Comparison of ENCODE assay signal across 10 mouse cellular contexts in genomic region chr11:103639407-103639946, GRCm38 (mm10). TPM values are rescaled to one million over a fixed set of nuclear protein-coding genes. Genes with fewer than 3 reads are reported as not detected.
DNase-seq lines count a peak whose midpoint lies in the region; ATAC-seq and TF ChIP-seq lines count a peak whose summit lies in the region.
"Had no signal": no experiment of that assay in that cellular context is flagged by ENCODE, and none has a peak within 500 bp of the region (broad histone marks: within the 10 kb centered on the region; RNA-seq: fewer than 3 reads in every experiment).

No protein-coding gene starts in this region.

- H3K4me3 ChIP-seq in heart, adult 2 months: no peak overlapping the region
- H3K4me3 ChIP-seq in heart, embryonic 12.5 days: no peak overlapping the region
- H3K4me3 ChIP-seq in E14TG2a.4 (replicated peaks; ENCODE audit: low read length): no peak overlapping the region
- no peak overlapping the region for H3K4me3 ChIP-seq in forebrain, embryonic 12.5 days (replicated peaks)
- H3K4me3 ChIP-seq in midbrain, embryonic 11.5 days (ENCODE audit: low read depth, low read length): no peak overlapping the region
- H3K4me3 ChIP-seq: erythroblast, embryonic 14.5 days; myocyte had no signal

- TF ChIP-seq POLR2A in heart, adult 2 months (IDR thresholded peaks at IDR 0.05; ENCODE audit: insufficient read depth, low read depth, low read length): no peak

- H3K9me3 ChIP-seq in heart, embryonic 12.5 days (replicated peaks): peaks cover 3% of the 10 kb centered on the region; the same call in 1 of the 2 replicates
- H3K9me3 ChIP-seq in E14TG2a.4 (ENCODE audit: low read length): no peaks in the 10 kb centered on the region
- no peaks in the 10 kb centered on the region for H3K9me3 ChIP-seq in forebrain, embryonic 12.5 days
- no peaks in the 10 kb centered on the region for H3K9me3 ChIP-seq in midbrain, embryonic 11.5 days (ENCODE audit: control insufficient read depth, low read length)

- H3K27ac ChIP-seq in heart, adult 2 months: no peak overlapping the region
- no peak overlapping the region for H3K27ac ChIP-seq in heart, embryonic 12.5 days (ENCODE audit: poor library complexity, severe bottlenecking)
- no peak overlapping the region for H3K27ac ChIP-seq in forebrain, embryonic 12.5 days
- H3K27ac ChIP-seq in midbrain, embryonic 11.5 days (ENCODE audit: low read depth, low read length): no peak overlapping the region

- no peak overlapping the region for H3K4me2 ChIP-seq in heart, embryonic 12.5 days
- H3K4me2 ChIP-seq in forebrain, embryonic 12.5 days: 0 out of 2 replicates have a peak overlapping the region, but pooled peaks have one; percentile 13
- peak overlapping the region; percentile 27; the same call in 1 of the 2 replicates for H3K4me2 ChIP-seq in midbrain, embryonic 11.5 days

- TF ChIP-seq CTCF in heart, adult 2 months (IDR thresholded peaks at IDR 0.05): peak; percentile 93
- TF ChIP-seq CTCF in E14TG2a.4 (conservative IDR thresholded peaks at IDR 0.05; ENCODE audit: low read length): peak; percentile 96

- no peaks in the 10 kb centered on the region for H3K79me2 ChIP-seq in heart, adult 2 months (replicated peaks; ENCODE audit: control insufficient read depth, insufficient read depth, low read length)

- H3K9ac ChIP-seq in heart, adult 2 months (ENCODE audit: low read depth, low read length): no peak overlapping the region
- no peak overlapping the region for H3K9ac ChIP-seq in heart, embryonic 12.5 days
- H3K9ac ChIP-seq in forebrain, embryonic 12.5 days: no peak overlapping the region
- H3K9ac ChIP-seq in midbrain, embryonic 11.5 days (ENCODE audit: low read length): no peak overlapping the region

- no peaks in the 10 kb centered on the region; the same call in 1 of the 2 replicates for H3K27me3 ChIP-seq in heart, adult 2 months (ENCODE audit: control insufficient read depth, insufficient read depth, low read length)
- peaks cover 47% of the 10 kb centered on the region for H3K27me3 ChIP-seq in heart, embryonic 12.5 days (replicated peaks)
- H3K27me3 ChIP-seq in E14TG2a.4 (ENCODE audit: insufficient read depth, low read length): peaks cover 35% of the 10 kb centered on the region
- H3K27me3 ChIP-seq in forebrain, embryonic 12.5 days: peaks cover 34% of the 10 kb centered on the region
- H3K27me3 ChIP-seq in midbrain, embryonic 11.5 days (ENCODE audit: control insufficient read depth, insufficient read depth, low read length): no peaks in the 10 kb centered on the region; the same call in 1 of the 2 replicates

- DNase-seq in heart, adult 2 months: peak; percentile 26 to 61
- DNase-seq in brain, adult 2 months (ENCODE audit: low read depth, low spot score): peak; percentile 90
- DNase-seq in kidney, postnatal 14 days: peak; percentile 54
- peak; percentile 93 for DNase-seq in midbrain, embryonic 11.5 days (ENCODE audit: low spot score, missing footprints)
- DNase-seq in testis, postnatal 10 days (ENCODE audit: low spot score): peak; percentile 71

- H3K4me1 ChIP-seq in heart, adult 2 months (ENCODE audit: control insufficient read depth, insufficient read depth, low read length): no peaks in the 10 kb centered on the region
- no peaks in the 10 kb centered on the region for H3K4me1 ChIP-seq in heart, embryonic 12.5 days (replicated peaks)
- H3K4me1 ChIP-seq in E14TG2a.4 (replicated peaks; ENCODE audit: low read depth, low read length): no peaks in the 10 kb centered on the region
- no peaks in the 10 kb centered on the region for H3K4me1 ChIP-seq in forebrain, embryonic 12.5 days
- H3K4me1 ChIP-seq in midbrain, embryonic 11.5 days (ENCODE audit: control insufficient read depth, insufficient read depth, low read length): no peaks in the 10 kb centered on the region

- TF ChIP-seq EP300 in heart, adult 2 months (IDR thresholded peaks at IDR 0.05; ENCODE audit: insufficient read depth, low read depth, low read length): peak; percentile 61; the same call in 1 of the 2 replicates

- WGBS in heart, adult 2 months: under 1% methylated on average over 10 of the region's 10 CpGs
- 5% methylated on average over 10 of the region's 10 CpGs for WGBS in heart, embryonic 12.5 days
- WGBS in forebrain, embryonic 12.5 days: 5% methylated on average over 10 of the region's 10 CpGs
- WGBS in midbrain, embryonic 11.5 days: 5% methylated on average over 10 of the region's 10 CpGs

- ATAC-seq in heart, embryonic 12.5 days (ENCODE audit: insufficient number of reproducible peaks, low FRiP score): no peak
- no peak for ATAC-seq in forebrain, embryonic 12.5 days (ENCODE audit: low FRiP score)
- ATAC-seq in midbrain, embryonic 11.5 days (ENCODE audit: low FRiP score): no peak

- intact Hi-C loops in heart, adult 2 months (cut with DNase I): loop anchor here (1.0 kb wide), 3 partner anchors 36 to 272 kb away; no protein-coding TSS in a partner anchor

- no peaks in the 10 kb centered on the region for H3K36me3 ChIP-seq in heart, adult 2 months (ENCODE audit: control insufficient read depth, insufficient read depth, low read length)
- H3K36me3 ChIP-seq in heart, embryonic 12.5 days: no peaks in the 10 kb centered on the region
- no peaks in the 10 kb centered on the region for H3K36me3 ChIP-seq in E14TG2a.4 (ENCODE audit: insufficient read depth, low read length)
- H3K36me3 ChIP-seq in forebrain, embryonic 12.5 days (replicated peaks): no peaks in the 10 kb centered on the region
- no peaks in the 10 kb centered on the region for H3K36me3 ChIP-seq in midbrain, embryonic 11.5 days (ENCODE audit: control insufficient read depth, insufficient read depth, low read length)

RNA-seq across cellular contexts. Expression of gene Lyzl6, which starts 0.8 kb away (rescaled TPM):
- not detected for total RNA-seq in heart, adult 2 months (2021)
- not detected in 2 replicates for polyA plus RNA-seq in heart, adult 2 months (2012; rRNA removed)
- polyA plus RNA-seq in heart, embryonic 12.5 days (2016; fragmentation: Nextera tagmentation; extraction: Ambion mirVana): not detected in 2 replicates
- polyA plus RNA-seq in forebrain, embryonic 12.5 days (2016; fragmentation: Nextera tagmentation; extraction: Ambion mirVana): not detected in 2 replicates
- not detected in 2 replicates for polyA plus RNA-seq in midbrain, embryonic 11.5 days (2014; fragmentation: Nextera tagmentation; extraction: Ambion mirVana)
- polyA plus RNA-seq: erythroblast, embryonic 14.5 days; myocyte had no signal

RNA-seq across cellular contexts. Expression of gene Rprml, which starts 9.9 kb away (rescaled TPM):
- not detected for total RNA-seq in heart, adult 2 months (2021)
- not detected in 2 replicates for polyA plus RNA-seq in heart, adult 2 months (2012; rRNA removed)
- 0.63 and 0.79 TPM in 2 replicates for polyA plus RNA-seq in heart, embryonic 12.5 days (2016; fragmentation: Nextera tagmentation; extraction: Ambion mirVana)
- polyA plus RNA-seq in forebrain, embryonic 12.5 days (2016; fragmentation: Nextera tagmentation; extraction: Ambion mirVana): not detected in 2 replicates
- not detected in 2 replicates for polyA plus RNA-seq in midbrain, embryonic 11.5 days (2014; fragmentation: Nextera tagmentation; extraction: Ambion mirVana)
- polyA plus RNA-seq: erythroblast, embryonic 14.5 days had no signal

RNA-seq across cellular contexts. Expression of gene Gm884, which starts 18.5 kb away (rescaled TPM):
- not detected for total RNA-seq in heart, adult 2 months (2021)
- under 0.01 TPM in 1 of 2 replicates, not detected in the other for polyA plus RNA-seq in heart, adult 2 months (2012; rRNA removed)
- polyA plus RNA-seq in heart, embryonic 12.5 days (2016; fragmentation: Nextera tagmentation; extraction: Ambion mirVana): not detected in 2 replicates
- not detected in 2 replicates for polyA plus RNA-seq in forebrain, embryonic 12.5 days (2016; fragmentation: Nextera tagmentation; extraction: Ambion mirVana)
- not detected in 2 replicates for polyA plus RNA-seq in midbrain, embryonic 11.5 days (2014; fragmentation: Nextera tagmentation; extraction: Ambion mirVana)
- polyA plus RNA-seq: erythroblast, embryonic 14.5 days; myocyte had no signal

RNA-seq across cellular contexts. Expression of gene Gosr2, which starts 58.2 kb away (rescaled TPM):
- total RNA-seq in heart, adult 2 months (2021): 10 to 100 TPM; 33.2 to 37.8 TPM
- 49.7 and 69.7 TPM in 2 replicates for polyA plus RNA-seq in heart, adult 2 months (2012; rRNA removed)
- 69.7 and 69.9 TPM in 2 replicates for polyA plus RNA-seq in heart, embryonic 12.5 days (2016; fragmentation: Nextera tagmentation; extraction: Ambion mirVana)
- polyA plus RNA-seq in forebrain, embryonic 12.5 days (2016; fragmentation: Nextera tagmentation; extraction: Ambion mirVana): 95.2 and 95.4 TPM in 2 replicates
- polyA plus RNA-seq in midbrain, embryonic 11.5 days (2014; fragmentation: Nextera tagmentation; extraction: Ambion mirVana): 87.8 and 90.9 TPM in 2 replicates
